Mouse (Mus musculus) liver, postnatal 0 days (tissue): Measurements from ENCODE around the gene Ano10.

Source experiments
- CTCF ChIP-seq: sonication (generic); IDR thresholded peaks from 2 replicates; pipeline ENCODE4 v1.5.1; 2016; ENCODE audit warnings: antibody characterized with exemption, low read depth
- EP300 ChIP-seq: IDR thresholded peaks from 2 replicates; pipeline ENCODE4 v1.6.1; 2016; ENCODE audit warnings: antibody characterized with exemption, low read depth, mild to moderate bottlenecking

DNA sequence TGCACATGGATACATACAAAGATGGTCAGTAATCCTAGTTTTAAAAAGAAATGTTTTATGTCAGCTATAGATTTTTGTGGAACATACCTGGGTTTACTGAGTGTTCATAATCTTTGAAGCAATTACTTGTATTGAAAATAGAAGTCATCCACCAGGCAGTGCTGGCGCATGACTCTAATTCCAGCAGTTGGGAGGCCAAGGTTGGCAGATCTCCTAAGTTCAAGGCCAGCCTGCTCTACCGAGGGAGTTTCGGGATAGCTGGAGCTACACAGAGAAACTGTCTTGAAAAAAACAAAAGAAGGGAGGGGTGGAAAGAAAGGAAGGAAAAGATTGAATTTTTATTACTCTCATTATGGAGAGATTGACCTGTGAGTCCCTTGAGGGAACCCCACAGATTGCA lies 145.9 kb downstream of the Ano10 start:
- TF ChIP-seq EP300, result no peak
- no peak for TF ChIP-seq CTCF
